Mouse (Mus musculus) activated CD4-positive, CD25-positive, alpha-beta regulatory T cell (primary cell): ENCODE results near the gene Lcmt1. TPM values are rescaled to one million over a fixed set of nuclear protein-coding genes. Genes with fewer than 3 reads are reported as not detected.

Source experiments
- polyA plus RNA-seq, 2 experiments: library from polyadenylated mRNA; unstranded; fragments of 100-300 nt; shearing (Covaris generic); gene quantifications; one replicate each; pipeline ENCODE4 v1.2.1; 2017

Lcmt1 gene
- 10 to 100 TPM; 30.9 to 39.6 TPM for polyA plus RNA-seq

GRCm38 (mm10) chr7:123369759-123370481 is at the start of gene Lcmt1, which contains the start of gene Arhgap17:
TSS of gene Lcmt1 (plus strand) at chr7:123369784.
TSS of gene Arhgap17 (minus strand) at chr7:123369915.

DNA sequence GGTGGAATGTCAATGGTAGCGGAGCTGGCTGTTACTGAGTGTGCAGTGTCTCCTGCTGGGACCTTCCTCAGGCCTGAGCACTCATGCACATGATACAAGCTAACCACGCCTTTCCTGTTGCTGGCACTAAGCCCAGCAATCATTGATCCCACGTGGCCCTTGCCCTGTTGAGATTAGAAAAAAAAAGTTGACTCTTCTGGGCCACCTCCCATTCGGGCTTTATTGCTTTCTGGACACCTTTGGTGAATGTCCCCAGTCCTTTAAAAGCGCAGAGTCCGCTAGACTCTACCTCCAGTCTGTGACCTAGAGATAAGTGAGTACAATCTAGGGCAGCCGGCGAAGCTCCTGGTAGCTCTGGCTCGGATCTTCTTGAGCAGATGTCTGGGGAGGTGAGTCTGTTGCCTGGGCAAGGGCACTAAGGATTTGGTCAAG is 92.5 kb downstream of the Lcmt1 start, which contains the start of gene Aqp8:
Aqp8 (plus strand) TSS at position 222 of the 432 bp plus-strand sequence.

Other genes with a start within 250 kb of the Lcmt1 start
- 10 to 100 TPM; 57.8 to 95.6 TPM for gene Tnrc6a, start 245.9 kb upstream of the Lcmt1 start, polyA plus RNA-seq
- under 1 TPM; 0.82 to 0.98 TPM for gene Slc5a11, start 155.0 kb upstream of the Lcmt1 start, polyA plus RNA-seq
- 10 to 100 TPM; 40.1 to 43.2 TPM for gene Arhgap17, start 131 bp downstream of the Lcmt1 start, polyA plus RNA-seq
- gene Aqp8, start 92.5 kb downstream of the Lcmt1 start, polyA plus RNA-seq, result not detected
- under 1 TPM in 1 of 2 experiments, not detected in 1; 0.07 TPM for gene Zkscan2, start 130.7 kb downstream of the Lcmt1 start, polyA plus RNA-seq